Mouse (Mus musculus): ENCODE measurements at regions not wholly inside any gene's neighbourhood (a gene's known extent, or its start where the extent isn't known, plus 50 kb on each side); places are given as distances from the start of the nearest gene placed in this dataset.

DNA sequence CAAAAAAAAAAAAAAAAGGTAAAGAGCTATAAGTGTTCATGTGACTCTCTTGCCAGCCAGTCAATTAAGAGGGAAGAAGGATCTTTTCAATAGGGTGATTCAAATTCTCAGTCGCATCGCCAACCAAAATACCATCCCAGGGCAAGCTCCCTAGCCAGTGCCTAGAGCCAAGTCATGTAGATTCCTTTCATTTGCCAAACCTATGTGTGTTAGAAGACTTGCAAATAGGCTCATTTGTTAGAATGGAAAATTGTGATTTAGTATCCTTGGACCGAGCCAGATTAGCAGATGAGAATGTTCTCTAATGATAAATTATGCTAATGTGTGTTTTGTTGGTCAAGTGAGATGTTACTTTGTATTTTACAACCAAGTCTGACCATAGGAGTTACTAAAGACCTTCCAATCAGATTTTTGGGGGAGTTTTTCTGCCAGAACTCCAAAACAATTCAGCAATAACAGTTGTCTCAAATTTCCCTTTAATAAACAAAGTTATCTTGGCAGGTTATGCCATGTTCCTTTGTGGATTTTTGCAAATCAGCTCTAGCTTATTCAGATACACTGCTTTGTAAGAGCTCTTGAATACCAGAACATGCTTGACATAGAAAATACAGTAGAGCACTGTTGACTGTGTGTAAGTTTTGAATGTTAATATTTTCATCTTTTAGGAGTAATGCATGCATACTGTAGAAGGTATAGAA lies 328.4 kb upstream of the Pard3b start:
- TF ChIP-seq CTCF (IDR thresholded peaks at IDR 0.05; ENCODE audit: extremely low read depth, insufficient read depth, insufficient read length, insufficient replicate concordance) (no peak), POLR2A (IDR thresholded peaks at IDR 0.05; ENCODE audit: low read depth, low read length) (no peak)
- WGBS = 94% methylated on average over 3 of the region's 3 CpGs
- H3K4me3 ChIP-seq (ENCODE audit: extremely low read depth, insufficient read depth, insufficient read length) = no peak overlapping the region
- no peaks in the 10 kb centered on the region for H3K27me3 ChIP-seq (ENCODE audit: control insufficient read depth, insufficient read depth, low read length)
- no peaks in the 10 kb centered on the region for H3K36me3 ChIP-seq (ENCODE audit: control insufficient read depth, insufficient read depth, low read length)
- no peak for DNase-seq (ENCODE audit: low read depth in 1 of 2, low spot score in 2 of 2)
- H3K27ac ChIP-seq (ENCODE audit: insufficient read depth, low read length) = no peak overlapping the region
- H3K4me1 ChIP-seq (ENCODE audit: control insufficient read depth, insufficient read depth, insufficient read length) = no peaks in the 10 kb centered on the region

DNA sequence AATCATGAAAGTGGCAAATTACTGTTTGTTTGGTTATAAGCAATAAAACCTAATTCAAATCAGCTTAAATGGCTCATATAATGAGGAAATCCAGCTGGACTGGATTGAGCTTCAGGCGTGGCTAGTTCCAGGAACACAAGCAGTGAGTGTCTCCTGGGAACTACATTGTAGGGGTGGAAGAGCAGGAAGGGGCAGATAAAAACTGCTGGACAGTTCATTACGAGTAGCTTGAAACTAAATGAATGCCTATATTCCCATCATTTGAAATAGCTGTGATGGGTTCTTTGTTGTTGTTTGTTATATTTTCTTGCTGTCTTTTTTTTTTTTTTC lies 327.9 kb upstream of the Pard3b start:
- Histone ChIP-seq H3K4me3 (ENCODE audit: extremely low read depth, insufficient read depth, insufficient read length) (no peak overlapping the region), H3K36me3 (ENCODE audit: control insufficient read depth, insufficient read depth, low read length) (no peaks in the 10 kb centered on the region), H3K27me3 (ENCODE audit: control insufficient read depth, insufficient read depth, low read length) (no peaks in the 10 kb centered on the region), H3K4me1 (ENCODE audit: control insufficient read depth, insufficient read depth, insufficient read length) (no peaks in the 10 kb centered on the region), H3K27ac (ENCODE audit: insufficient read depth, low read length) (no peak overlapping the region)
- TF ChIP-seq POLR2A (IDR thresholded peaks at IDR 0.05; ENCODE audit: low read depth, low read length) (no peak), CTCF (IDR thresholded peaks at IDR 0.05; ENCODE audit: extremely low read depth, insufficient read depth, insufficient read length, insufficient replicate concordance) (no peak)
- 73% methylated on average over 2 of the region's 2 CpGs for WGBS
- no peak for DNase-seq (ENCODE audit: low read depth in 1 of 2, low spot score in 2 of 2)

- H3K4me1 ChIP-seq (ENCODE audit: control insufficient read depth, insufficient read depth, insufficient read length) = no peaks in the 10 kb centered on the region
- H3K36me3 ChIP-seq (ENCODE audit: control insufficient read depth, insufficient read depth, low read length) = no peaks in the 10 kb centered on the region
- no peak for DNase-seq (ENCODE audit: low read depth in 1 of 2, low spot score in 2 of 2)
- whole genome bisulfite sequencing = 91% methylated on average over 4 of the region's 4 CpGs
- TF ChIP-seq POLR2A (IDR thresholded peaks at IDR 0.05; ENCODE audit: low read depth, low read length) (no peak), CTCF (IDR thresholded peaks at IDR 0.05; ENCODE audit: extremely low read depth, insufficient read depth, insufficient read length, insufficient replicate concordance) (no peak)
- H3K27me3 ChIP-seq (ENCODE audit: control insufficient read depth, insufficient read depth, low read length) = no peaks in the 10 kb centered on the region
- H3K27ac ChIP-seq (ENCODE audit: insufficient read depth, low read length) = no peak overlapping the region
- no peak overlapping the region for H3K4me3 ChIP-seq (ENCODE audit: extremely low read depth, insufficient read depth, insufficient read length)
Measured at GRCm38 (mm10) chr1:61313196-61313595, 325.4 kb upstream of the Pard3b start.

DNA sequence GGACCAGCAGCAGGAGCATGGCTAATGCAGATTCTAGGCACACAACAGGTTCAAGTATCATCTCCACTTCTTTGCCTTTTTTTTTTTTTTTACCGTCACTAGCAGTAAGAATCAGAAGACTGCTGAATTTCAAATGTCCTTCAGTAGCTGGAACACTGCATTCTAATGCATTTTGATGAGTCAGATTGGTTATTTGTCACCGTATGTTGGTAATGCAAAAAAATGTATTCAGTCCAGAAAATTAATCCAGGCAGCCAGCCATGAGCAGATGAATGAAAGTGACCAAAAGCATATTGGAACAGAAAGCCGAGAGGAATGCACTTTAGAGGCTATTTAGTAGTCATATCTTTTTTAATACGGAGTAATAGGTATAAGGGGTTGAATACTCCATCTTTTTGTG lies 322.4 kb upstream of the Pard3b start:
- no peaks in the 10 kb centered on the region for H3K27me3 ChIP-seq (ENCODE audit: control insufficient read depth, insufficient read depth, low read length)
- no peak overlapping the region for H3K27ac ChIP-seq (ENCODE audit: insufficient read depth, low read length)
- TF ChIP-seq POLR2A (IDR thresholded peaks at IDR 0.05; ENCODE audit: low read depth, low read length) (no peak), CTCF (IDR thresholded peaks at IDR 0.05; ENCODE audit: extremely low read depth, insufficient read depth, insufficient read length, insufficient replicate concordance) (no peak)
- no peak overlapping the region for H3K4me3 ChIP-seq (ENCODE audit: extremely low read depth, insufficient read depth, insufficient read length)
- no peaks in the 10 kb centered on the region for H3K36me3 ChIP-seq (ENCODE audit: control insufficient read depth, insufficient read depth, low read length)
- 92% methylated on average over 4 of the region's 4 CpGs for WGBS
- no peak for DNase-seq (ENCODE audit: low read depth in 1 of 2, low spot score in 2 of 2)
- no peaks in the 10 kb centered on the region for H3K4me1 ChIP-seq (ENCODE audit: control insufficient read depth, insufficient read depth, insufficient read length)

DNA sequence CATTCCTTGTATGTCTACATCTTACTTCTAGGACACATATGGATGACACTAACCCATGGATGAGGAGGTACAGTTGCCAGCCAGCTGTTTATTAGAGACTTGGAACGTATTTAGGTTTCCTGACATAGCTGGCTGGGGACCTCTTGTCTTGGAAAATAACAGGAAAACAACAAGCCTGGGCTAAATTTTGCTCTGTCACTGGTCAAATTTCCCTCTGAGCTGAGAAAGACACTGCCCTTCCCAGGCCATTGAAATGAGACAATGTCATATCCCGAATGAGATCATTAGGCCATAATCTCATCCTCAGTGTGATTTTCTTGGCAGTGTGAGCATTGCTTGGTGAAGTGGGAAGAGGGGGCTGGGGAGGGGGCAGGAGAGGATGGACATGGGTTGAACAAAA lies 321.9 kb upstream of the Pard3b start:
- H3K36me3 ChIP-seq (ENCODE audit: control insufficient read depth, insufficient read depth, low read length) = no peaks in the 10 kb centered on the region
- DNase-seq (ENCODE audit: low read depth in 1 of 2, low spot score in 2 of 2) = no peak
- WGBS = 82% methylated on average over 2 of the region's 2 CpGs
- no peak overlapping the region for H3K27ac ChIP-seq (ENCODE audit: insufficient read depth, low read length)
- H3K4me1 ChIP-seq (ENCODE audit: control insufficient read depth, insufficient read depth, insufficient read length) = no peaks in the 10 kb centered on the region
- H3K27me3 ChIP-seq (ENCODE audit: control insufficient read depth, insufficient read depth, low read length) = no peaks in the 10 kb centered on the region
- no peak for TF ChIP-seq POLR2A (IDR thresholded peaks at IDR 0.05; ENCODE audit: low read depth, low read length)
- no peak for TF ChIP-seq CTCF (IDR thresholded peaks at IDR 0.05; ENCODE audit: extremely low read depth, insufficient read depth, insufficient read length, insufficient replicate concordance)
- H3K4me3 ChIP-seq (ENCODE audit: extremely low read depth, insufficient read depth, insufficient read length) = no peak overlapping the region

GRCm38 (mm10) chr1:61318042-61318441 lies 320.6 kb upstream of the Pard3b start:
- H3K4me3 ChIP-seq (ENCODE audit: extremely low read depth, insufficient read depth, insufficient read length) = no peak overlapping the region
- H3K27me3 ChIP-seq (ENCODE audit: control insufficient read depth, insufficient read depth, low read length) = no peaks in the 10 kb centered on the region
- H3K36me3 ChIP-seq (ENCODE audit: control insufficient read depth, insufficient read depth, low read length) = no peaks in the 10 kb centered on the region
- TF ChIP-seq POLR2A (IDR thresholded peaks at IDR 0.05; ENCODE audit: low read depth, low read length) = no peak
- no peak for TF ChIP-seq CTCF (IDR thresholded peaks at IDR 0.05; ENCODE audit: extremely low read depth, insufficient read depth, insufficient read length, insufficient replicate concordance)
- WGBS = 89% methylated on average over 1 of the region's 1 CpGs
- no peak for DNase-seq (ENCODE audit: low read depth in 1 of 2, low spot score in 2 of 2)
- no peaks in the 10 kb centered on the region for H3K4me1 ChIP-seq (ENCODE audit: control insufficient read depth, insufficient read depth, insufficient read length)
- no peak overlapping the region for H3K27ac ChIP-seq (ENCODE audit: insufficient read depth, low read length)

- Histone ChIP-seq H3K36me3 (ENCODE audit: control insufficient read depth, insufficient read depth, low read length) (no peaks in the 10 kb centered on the region), H3K4me3 (ENCODE audit: extremely low read depth, insufficient read depth, insufficient read length) (no peak overlapping the region), H3K4me1 (ENCODE audit: control insufficient read depth, insufficient read depth, insufficient read length) (no peaks in the 10 kb centered on the region), H3K27ac (ENCODE audit: insufficient read depth, low read length) (no peak overlapping the region), H3K27me3 (ENCODE audit: control insufficient read depth, insufficient read depth, low read length) (no peaks in the 10 kb centered on the region)
- WGBS = 85% methylated on average over 6 of the region's 6 CpGs
- no peak for DNase-seq (ENCODE audit: low read depth in 1 of 2, low spot score in 2 of 2)
- TF ChIP-seq CTCF (IDR thresholded peaks at IDR 0.05; ENCODE audit: extremely low read depth, insufficient read depth, insufficient read length, insufficient replicate concordance) = no peak
- TF ChIP-seq POLR2A (IDR thresholded peaks at IDR 0.05; ENCODE audit: low read depth, low read length) = no peak
Measured at GRCm38 (mm10) chr1:61321513-61322145, 317.0 kb upstream of the Pard3b start.
